Mouse (Mus musculus): ENCODE results near the gene Scyl1. TPM values are rescaled to one million over a fixed set of nuclear protein-coding genes. Genes with fewer than 3 reads are reported as not detected.

The Scyl1 gene
- total and polyA plus RNA-seq, 2 experiments: 28.9 to 46.6 TPM

DNA sequence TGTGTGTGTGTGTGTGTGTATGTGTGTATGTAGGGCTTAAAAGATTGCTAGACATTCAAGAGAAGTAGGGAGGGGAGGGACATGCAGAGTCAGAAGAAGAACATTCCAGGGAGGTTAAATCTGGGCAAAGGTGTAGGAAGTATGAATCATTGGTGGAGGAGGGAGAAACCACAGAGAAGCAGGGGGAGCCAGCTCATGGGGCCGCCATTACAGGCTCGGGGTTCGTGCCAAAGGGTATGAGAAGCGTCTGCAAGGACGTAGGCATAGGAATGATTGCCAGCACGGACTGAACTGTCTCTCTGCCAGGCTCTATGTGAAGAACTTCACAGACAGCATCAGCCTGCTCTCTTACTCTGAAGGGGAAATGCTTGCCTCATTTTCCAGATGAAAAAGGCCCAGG lies 21.7 kb downstream of the Scyl1 start:
- H3K4me3 ChIP-seq (ENCODE audit: insufficient read depth, low read depth, low read length): no peak overlapping the region
- H3K4me1 ChIP-seq (ENCODE audit: control insufficient read depth, insufficient read depth, low read length): no peaks in the 10 kb centered on the region
- 73% methylated on average over 6 of the region's 6 CpGs for WGBS
- H3K79me2 ChIP-seq (ENCODE audit: control insufficient read depth, insufficient read depth, low read length): no peaks in the 10 kb centered on the region
- no peak overlapping the region for H3K27ac ChIP-seq (replicated peaks; ENCODE audit: insufficient read depth, low read depth, low read length)
- no peak overlapping the region for H3K9ac ChIP-seq (ENCODE audit: low read depth, low read length)
- H3K27me3 ChIP-seq (ENCODE audit: control insufficient read depth, insufficient read depth, low read length): no peaks in the 10 kb centered on the region
- H3K36me3 ChIP-seq (ENCODE audit: control insufficient read depth, insufficient read depth, low read length): no peaks in the 10 kb centered on the region
- DNase-seq (ENCODE audit: extremely low read depth, low read depth, low spot score): no peak
- TF ChIP-seq POLR2A (IDR thresholded peaks at IDR 0.05; ENCODE audit: extremely low read depth, insufficient read depth, low read length): no peak
- no peak for TF ChIP-seq CTCF (IDR thresholded peaks at IDR 0.05; ENCODE audit: low read depth, low read length)

DNA sequence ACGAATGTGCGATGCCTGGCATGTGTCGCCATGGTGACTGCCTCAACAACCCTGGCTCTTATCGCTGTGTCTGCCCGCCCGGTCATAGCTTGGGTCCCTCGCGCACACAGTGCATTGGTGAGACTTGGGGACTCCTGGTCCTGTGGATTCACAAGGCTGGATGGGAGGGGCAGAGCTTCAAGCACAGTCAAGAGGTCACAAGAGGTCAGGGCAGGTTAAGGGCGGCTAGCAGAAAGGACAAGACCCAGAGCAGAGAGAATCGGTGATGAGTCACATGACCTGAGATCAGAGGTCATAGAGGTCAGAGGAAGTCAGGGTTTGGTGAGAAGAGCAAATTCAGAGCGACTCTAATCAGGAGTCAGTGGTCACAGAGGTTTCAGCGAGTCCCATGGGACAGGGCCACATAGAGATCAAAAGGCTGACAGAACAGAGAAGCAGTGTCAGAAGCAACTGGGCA lies 24.3 kb downstream of the Scyl1 start:
- TF ChIP-seq CTCF (IDR thresholded peaks at IDR 0.05; ENCODE audit: low read depth, low read length) (no peak), POLR2A (IDR thresholded peaks at IDR 0.05; ENCODE audit: extremely low read depth, insufficient read depth, low read length) (no peak)
- Histone ChIP-seq H3K36me3 (ENCODE audit: control insufficient read depth, insufficient read depth, low read length) (no peaks in the 10 kb centered on the region), H3K27ac (replicated peaks; ENCODE audit: insufficient read depth, low read depth, low read length) (no peak overlapping the region), H3K4me1 (ENCODE audit: control insufficient read depth, insufficient read depth, low read length) (no peaks in the 10 kb centered on the region), H3K79me2 (ENCODE audit: control insufficient read depth, insufficient read depth, low read length) (no peaks in the 10 kb centered on the region), H3K9ac (ENCODE audit: low read depth, low read length) (no peak overlapping the region), H3K4me3 (ENCODE audit: insufficient read depth, low read depth, low read length) (no peak overlapping the region), H3K27me3 (ENCODE audit: control insufficient read depth, insufficient read depth, low read length) (peaks cover 2% of the 10 kb centered on the region)
- no peak for DNase-seq (ENCODE audit: extremely low read depth, low read depth, low spot score)
- WGBS: 34% methylated on average over 12 of the region's 12 CpGs

DNA sequence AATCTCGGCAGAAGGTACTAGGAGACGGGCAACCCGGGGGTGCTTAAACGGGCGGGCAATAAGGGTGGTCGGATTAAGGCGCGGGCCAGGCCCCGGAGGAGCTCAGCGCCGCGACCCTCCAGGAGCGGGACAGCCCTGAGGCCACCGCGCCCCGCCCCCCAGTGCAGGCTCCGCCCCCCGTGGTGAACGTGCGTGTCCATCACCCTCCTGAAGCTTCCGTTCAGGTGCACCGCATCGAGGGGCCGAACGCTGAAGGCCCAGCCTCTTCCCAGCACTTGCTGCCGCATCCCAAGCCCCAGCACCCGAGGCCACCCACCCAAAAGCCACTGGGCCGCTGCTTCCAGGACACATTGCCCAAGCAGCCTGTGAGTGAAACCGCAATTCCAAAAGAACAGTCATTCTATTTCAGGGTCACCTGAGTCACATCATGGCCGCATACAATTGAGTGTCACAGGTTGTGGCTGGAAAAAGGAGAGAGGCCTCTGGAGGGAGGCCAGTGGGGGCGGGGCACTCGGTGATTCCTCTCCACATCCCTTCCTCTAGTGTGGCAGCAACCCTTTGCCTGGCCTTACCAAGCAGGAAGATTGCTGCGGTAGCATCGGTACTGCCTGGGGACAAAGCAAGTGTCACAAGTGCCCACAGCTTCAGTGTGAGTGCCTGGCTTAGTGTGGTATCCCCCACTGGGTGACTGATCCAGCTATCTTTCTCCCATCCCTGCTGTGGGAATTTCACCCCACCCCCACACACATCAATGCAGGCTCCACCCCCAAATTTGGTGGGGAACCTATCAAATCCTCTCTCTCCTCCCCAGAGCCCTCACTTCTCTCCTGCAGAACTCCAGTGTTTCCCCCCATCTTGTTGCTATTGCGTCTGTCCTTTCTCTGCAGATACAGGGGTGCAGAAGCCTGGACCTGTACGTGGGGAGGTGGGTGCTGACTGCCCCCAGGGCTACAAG lies 25.2 kb downstream of the Scyl1 start:
- no peak for DNase-seq (ENCODE audit: extremely low read depth, low read depth, low spot score)
- Histone ChIP-seq H3K27ac (replicated peaks; ENCODE audit: insufficient read depth, low read depth, low read length) (no peak overlapping the region), H3K9ac (ENCODE audit: low read depth, low read length) (no peak overlapping the region), H3K27me3 (ENCODE audit: control insufficient read depth, insufficient read depth, low read length) (peaks cover 5% of the 10 kb centered on the region), H3K4me1 (ENCODE audit: control insufficient read depth, insufficient read depth, low read length) (no peaks in the 10 kb centered on the region), H3K79me2 (ENCODE audit: control insufficient read depth, insufficient read depth, low read length) (no peaks in the 10 kb centered on the region), H3K4me3 (ENCODE audit: insufficient read depth, low read depth, low read length) (no peak overlapping the region), H3K36me3 (ENCODE audit: control insufficient read depth, insufficient read depth, low read length) (no peaks in the 10 kb centered on the region)
- TF ChIP-seq POLR2A (IDR thresholded peaks at IDR 0.05; ENCODE audit: extremely low read depth, insufficient read depth, low read length) (no peak), CTCF (IDR thresholded peaks at IDR 0.05; ENCODE audit: low read depth, low read length) (no peak)
- 16% methylated on average over 36 of the region's 36 CpGs for WGBS

DNA sequence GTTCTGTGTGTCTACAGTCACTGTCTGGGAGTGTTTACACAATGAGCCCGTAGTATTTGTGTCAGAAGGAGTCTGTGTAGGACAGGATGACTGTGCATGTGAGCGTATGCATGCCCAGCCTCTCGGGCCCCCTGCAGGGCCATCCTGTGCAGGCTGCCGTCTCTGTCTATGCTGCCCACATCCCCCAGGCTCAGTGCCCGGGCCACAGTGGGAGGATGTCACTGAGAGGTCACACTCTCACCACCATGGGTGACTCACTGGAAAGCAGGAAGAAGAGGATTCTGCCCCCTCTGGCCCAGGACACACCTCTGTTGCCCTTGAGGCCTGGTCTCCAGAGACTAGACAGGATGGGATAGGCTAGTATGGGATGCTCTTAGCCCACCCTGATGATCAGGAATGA lies 27.6 kb downstream of the Scyl1 start:
- Histone ChIP-seq H3K4me1 (ENCODE audit: control insufficient read depth, insufficient read depth, low read length) (no peaks in the 10 kb centered on the region), H3K4me3 (ENCODE audit: insufficient read depth, low read depth, low read length) (no peak overlapping the region), H3K79me2 (ENCODE audit: control insufficient read depth, insufficient read depth, low read length) (no peaks in the 10 kb centered on the region), H3K27me3 (ENCODE audit: control insufficient read depth, insufficient read depth, low read length) (peaks cover 5% of the 10 kb centered on the region), H3K36me3 (ENCODE audit: control insufficient read depth, insufficient read depth, low read length) (no peaks in the 10 kb centered on the region), H3K27ac (replicated peaks; ENCODE audit: insufficient read depth, low read depth, low read length) (no peak overlapping the region), H3K9ac (ENCODE audit: low read depth, low read length) (no peak overlapping the region)
- WGBS: 81% methylated on average over 5 of the region's 5 CpGs
- DNase-seq (ENCODE audit: extremely low read depth, low read depth, low spot score): no peak
- TF ChIP-seq POLR2A (IDR thresholded peaks at IDR 0.05; ENCODE audit: extremely low read depth, insufficient read depth, low read length) (no peak), CTCF (IDR thresholded peaks at IDR 0.05; ENCODE audit: low read depth, low read length) (no peak)

DNA sequence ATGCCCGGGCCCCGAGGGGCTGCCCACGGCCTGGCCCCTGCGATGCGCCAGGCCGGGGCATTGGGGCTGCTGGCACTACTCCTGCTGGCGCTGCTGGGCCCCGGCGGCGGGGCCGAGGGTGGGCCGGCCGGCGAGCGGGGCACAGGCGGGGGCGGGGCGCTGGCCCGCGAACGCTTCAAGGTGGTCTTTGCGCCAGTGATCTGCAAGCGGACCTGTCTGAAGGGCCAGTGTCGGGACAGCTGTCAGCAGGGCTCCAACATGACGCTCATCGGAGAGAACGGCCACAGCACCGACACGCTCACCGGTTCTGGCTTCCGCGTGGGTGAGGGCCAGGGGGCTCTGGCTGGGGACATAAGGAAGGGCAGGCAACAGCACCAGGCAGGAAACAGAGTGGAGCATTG lies 29.0 kb downstream of the Scyl1 start:
- H3K36me3 ChIP-seq (ENCODE audit: control insufficient read depth, insufficient read depth, low read length): no peaks in the 10 kb centered on the region
- H3K4me3 ChIP-seq (ENCODE audit: insufficient read depth, low read depth, low read length): peak overlapping the region; percentile 57
- no peaks in the 10 kb centered on the region for H3K79me2 ChIP-seq (ENCODE audit: control insufficient read depth, insufficient read depth, low read length)
- H3K4me1 ChIP-seq (ENCODE audit: control insufficient read depth, insufficient read depth, low read length): no peaks in the 10 kb centered on the region
- DNase-seq (ENCODE audit: extremely low read depth, low read depth, low spot score): no peak
- H3K9ac ChIP-seq (ENCODE audit: low read depth, low read length): peak overlapping the region; percentile 63
- 17% methylated on average over 32 of the region's 32 CpGs for WGBS
- no peak overlapping the region for H3K27ac ChIP-seq (replicated peaks; ENCODE audit: insufficient read depth, low read depth, low read length)
- TF ChIP-seq POLR2A (IDR thresholded peaks at IDR 0.05; ENCODE audit: extremely low read depth, insufficient read depth, low read length): no peak
- no peak for TF ChIP-seq CTCF (IDR thresholded peaks at IDR 0.05; ENCODE audit: low read depth, low read length)
- peaks cover 5% of the 10 kb centered on the region for H3K27me3 ChIP-seq (ENCODE audit: control insufficient read depth, insufficient read depth, low read length)
